Mouse (Mus musculus) fibroblast of lung, adult 2 months (primary cell): ENCODE results near the gene Gm20388.
"Not testable (repeated sequence)": the region's sequence is repeated elsewhere in the genome, so short reads cannot be mapped to it uniquely, and the experiment has no call there.

Experiments used
- DNase-seq: peaks from one replicate; pipeline ENCODE4 v3.0.0-alpha.2; 2011; ENCODE audit warnings: low read depth

Gene Gm20388

GRCm38 (mm10) chr8:121121704-121122103 is 1211.1 kb downstream of the Gm20388 start:
- DNase-seq, result no peak

GRCm38 (mm10) chr8:121122368-121122767 is 1211.7 kb downstream of the Gm20388 start:
- DNase-seq, result no peak

GRCm38 (mm10) chr8:121123113-121123512 is 1212.5 kb downstream of the Gm20388 start:
- no peak for DNase-seq

GRCm38 (mm10) chr8:121124547-121125239 is 1214.1 kb downstream of the Gm20388 start:
- no peak for DNase-seq

GRCm38 (mm10) chr8:121125311-121125876 is 1214.8 kb downstream of the Gm20388 start:
- DNase-seq, result peak; percentile 91

GRCm38 (mm10) chr8:121126191-121126590 is 1215.5 kb downstream of the Gm20388 start:
- DNase-seq, result no peak

GRCm38 (mm10) chr8:121126694-121127093 is 1216.1 kb downstream of the Gm20388 start:
- DNase-seq, result no peak

GRCm38 (mm10) chr8:121127291-121127701 is 1216.7 kb downstream of the Gm20388 start:
- no peak for DNase-seq

GRCm38 (mm10) chr8:121127756-121128375 is 1217.2 kb downstream of the Gm20388 start, which contains the start of gene Foxl1:
TSS of gene Foxl1 (plus strand) at chr8:121127940.
- DNase-seq, result no peak

GRCm38 (mm10) chr8:121128531-121129264 is 1218.1 kb downstream of the Gm20388 start:
- no peak for DNase-seq

GRCm38 (mm10) chr8:121129265-121129940 is 1218.8 kb downstream of the Gm20388 start:
- no peak for DNase-seq

GRCm38 (mm10) chr8:121130522-121130921 is 1219.9 kb downstream of the Gm20388 start:
- DNase-seq, result no peak

- DNase-seq, result peak; percentile 79
These were observed 1222.4 kb downstream of the Gm20388 start for GRCm38 (mm10) chr8:121132961-121133513.

GRCm38 (mm10) chr8:121134102-121134501 is 1223.5 kb downstream of the Gm20388 start:
- DNase-seq, result no peak

- DNase-seq, result no peak
These were observed 1223.9 kb downstream of the Gm20388 start for GRCm38 (mm10) chr8:121134512-121134911.

- no peak for DNase-seq
These were observed 1226.2 kb downstream of the Gm20388 start for GRCm38 (mm10) chr8:121136856-121137255.

- DNase-seq, result not testable (repeated sequence)
These were observed 1235.0 kb downstream of the Gm20388 start for GRCm38 (mm10) chr8:121145457-121146134.

- no peak for DNase-seq
These were observed 1238.0 kb downstream of the Gm20388 start for GRCm38 (mm10) chr8:121148573-121149083.

- peak; percentile 53 for DNase-seq
These were observed 1241.8 kb downstream of the Gm20388 start for GRCm38 (mm10) chr8:121152394-121152793.

GRCm38 (mm10) chr8:121156990-121157491 is 1246.4 kb downstream of the Gm20388 start:
- DNase-seq, result no peak

- DNase-seq, result no peak
These were observed 1248.2 kb downstream of the Gm20388 start for GRCm38 (mm10) chr8:121158812-121159211.
